ENCODE assay signal across 8 mouse cellular contexts in genomic region chr6:72655309-72656052, GRCm38 (mm10). TPM values are rescaled to one million over a fixed set of nuclear protein-coding genes. Genes with fewer than 3 reads are reported as not detected.
DNase-seq lines count a peak whose midpoint lies in the region; ATAC-seq and TF ChIP-seq lines count a peak whose summit lies in the region.

No protein-coding gene starts in this region.

- no peak for TF ChIP-seq CTCF in lung, postnatal 0 days (IDR thresholded peaks at IDR 0.05)

- 10% methylated on average over 20 of the region's 20 CpGs for WGBS in embryonic facial prominence, embryonic 13.5 days
- WGBS in heart, embryonic 12.5 days: 27% methylated on average over 20 of the region's 20 CpGs
- 33% methylated on average over 20 of the region's 20 CpGs for WGBS in lung, postnatal 0 days

- intact Hi-C loops in left cerebral cortex, postnatal 4 days (cut with DNase I): no loop called here

- peaks cover 91% of the 10 kb centered on the region for H3K4me1 ChIP-seq in embryonic facial prominence, embryonic 13.5 days
- H3K4me1 ChIP-seq in heart, embryonic 12.5 days (replicated peaks): peaks cover 39% of the 10 kb centered on the region
- peaks cover 31% of the 10 kb centered on the region for H3K4me1 ChIP-seq in lung, postnatal 0 days (ENCODE audit: insufficient read depth, low read depth, low read length)

- peak overlapping the region; percentile 97 for H3K27ac ChIP-seq in embryonic facial prominence, embryonic 13.5 days
- peak overlapping the region; percentile 91 for H3K27ac ChIP-seq in heart, embryonic 12.5 days (ENCODE audit: poor library complexity, severe bottlenecking)
- H3K27ac ChIP-seq in lung, postnatal 0 days (ENCODE audit: low read length): peak overlapping the region; percentile 82

- no peaks in the 10 kb centered on the region for H3K27me3 ChIP-seq in embryonic facial prominence, embryonic 13.5 days
- no peaks in the 10 kb centered on the region for H3K27me3 ChIP-seq in heart, embryonic 12.5 days (replicated peaks)
- H3K27me3 ChIP-seq in lung, postnatal 0 days (replicated peaks; ENCODE audit: insufficient read depth, low read length): no peaks in the 10 kb centered on the region

- peak overlapping the region; percentile 65 for H3K4me2 ChIP-seq in embryonic facial prominence, embryonic 13.5 days
- peak overlapping the region; percentile 70 for H3K4me2 ChIP-seq in heart, embryonic 12.5 days
- H3K4me2 ChIP-seq in lung, postnatal 0 days (replicated peaks; ENCODE audit: low read depth, low read length): peak overlapping the region; percentile 48

- TF ChIP-seq EP300 in lung, postnatal 0 days (IDR thresholded peaks at IDR 0.05): peak; percentile 71

- no peaks in the 10 kb centered on the region for H3K9me3 ChIP-seq in embryonic facial prominence, embryonic 13.5 days
- no peaks in the 10 kb centered on the region for H3K9me3 ChIP-seq in heart, embryonic 12.5 days (replicated peaks)
- H3K9me3 ChIP-seq in lung, postnatal 0 days (ENCODE audit: low read length): no peaks in the 10 kb centered on the region

- peak; percentile 89 for ATAC-seq in embryonic facial prominence, embryonic 13.5 days (ENCODE audit: insufficient number of reproducible peaks, insufficient read depth, low FRiP score, low TSS enrichment, low read depth)
- ATAC-seq in heart, embryonic 12.5 days (ENCODE audit: insufficient number of reproducible peaks, low FRiP score): peak; percentile 79
- peak; percentile 46 for ATAC-seq in lung, postnatal 0 days
- no peak for ATAC-seq in erythroid progenitor cell, adult 5-6 weeks (replicated peaks; ENCODE audit: low FRiP score, poor library complexity, severe bottlenecking)

- H3K9ac ChIP-seq in embryonic facial prominence, embryonic 13.5 days: peak overlapping the region; percentile 58
- H3K9ac ChIP-seq in heart, embryonic 12.5 days: peak overlapping the region; percentile 42; the same call in 1 of the 2 replicates
- H3K9ac ChIP-seq in lung, postnatal 0 days (replicated peaks; ENCODE audit: low read depth): no peak overlapping the region

- peak overlapping the region; percentile 35 for H3K4me3 ChIP-seq in embryonic facial prominence, embryonic 13.5 days
- H3K4me3 ChIP-seq in heart, embryonic 12.5 days: peak overlapping the region; percentile 43
- peak overlapping the region; percentile 19; the same call in 1 of the 2 replicates for H3K4me3 ChIP-seq in lung, postnatal 0 days (ENCODE audit: low read depth, low read length)

- H3K36me3 ChIP-seq in embryonic facial prominence, embryonic 13.5 days: no peaks in the 10 kb centered on the region
- no peaks in the 10 kb centered on the region for H3K36me3 ChIP-seq in heart, embryonic 12.5 days
- H3K36me3 ChIP-seq in lung, postnatal 0 days (ENCODE audit: insufficient read depth, low read length): no peaks in the 10 kb centered on the region

- peak; percentile 77 for DNase-seq in adrenal gland, adult 8-10 months
- DNase-seq in kidney, adult 9 months: peak; percentile 80
- peak; percentile 89 for DNase-seq in lung, postnatal 0 days (ENCODE audit: low spot score)
- peak; percentile 71 for DNase-seq in skeletal muscle tissue, adult 2 months (ENCODE audit: low read depth, low spot score)
- DNase-seq in left cerebral cortex, postnatal 4 days: no peak

RNA-seq across cellular contexts. Expression of gene Tgoln1, which starts 38.7 kb away (rescaled TPM):
- total RNA-seq in adrenal gland, adult 8-10 months (2022): 100 to 1,000 TPM; 238 to 271 (median 258) TPM
- 21.9 and 24.5 TPM in 2 replicates for polyA plus RNA-seq in embryonic facial prominence, embryonic 13.5 days (2015; fragmentation: Nextera tagmentation; extraction: Ambion mirVana)
- 27.5 and 27.9 TPM in 2 replicates for polyA plus RNA-seq in heart, embryonic 12.5 days (2016; fragmentation: Nextera tagmentation; extraction: Ambion mirVana)
- 120 and 155 TPM in 2 replicates for polyA plus RNA-seq in lung, postnatal 0 days (2015; fragmentation: Nextera tagmentation; extraction: Ambion mirVana)
- total RNA-seq in erythroid progenitor cell, adult 5-6 weeks (2015; ENCODE audit: low replicate concordance): 14.7 and 28.5 TPM in 2 replicates
- 21.9 and 23.5 TPM in 2 replicates for total RNA-seq in erythroid progenitor cell, adult 5-6 weeks (2017; ENCODE audit: low replicate concordance)
- 10 to 100 TPM; 29.7 to 30.3 TPM for total RNA-seq in left cerebral cortex, postnatal 4 days (2021)

RNA-seq across cellular contexts. Expression of gene Retsat, which starts 57.2 kb away (rescaled TPM):
- total RNA-seq in adrenal gland, adult 8-10 months (2022): 100 to 1,000 TPM; 269 to 371 (median 318) TPM
- polyA plus RNA-seq in embryonic facial prominence, embryonic 13.5 days (2015; fragmentation: Nextera tagmentation; extraction: Ambion mirVana): 12.6 and 14.1 TPM in 2 replicates
- polyA plus RNA-seq in heart, embryonic 12.5 days (2016; fragmentation: Nextera tagmentation; extraction: Ambion mirVana): 13.8 and 16.0 TPM in 2 replicates
- polyA plus RNA-seq in lung, postnatal 0 days (2015; fragmentation: Nextera tagmentation; extraction: Ambion mirVana): 38.9 and 42.7 TPM in 2 replicates
- 3.4 and 13.0 TPM in 2 replicates for total RNA-seq in erythroid progenitor cell, adult 5-6 weeks (2015; ENCODE audit: low replicate concordance)
- total RNA-seq in erythroid progenitor cell, adult 5-6 weeks (2017; ENCODE audit: low replicate concordance): 1.4 and 1.5 TPM in 2 replicates
- total RNA-seq in left cerebral cortex, postnatal 4 days (2021): 10 to 100 TPM; 16.3 to 20.3 TPM

RNA-seq across cellular contexts. Expression of gene Elmod3, which starts 57.3 kb away (rescaled TPM):
- 10 to 100 TPM; 19.9 to 35.5 (median 25.5) TPM for total RNA-seq in adrenal gland, adult 8-10 months (2022)
- 16.1 and 17.5 TPM in 2 replicates for polyA plus RNA-seq in embryonic facial prominence, embryonic 13.5 days (2015; fragmentation: Nextera tagmentation; extraction: Ambion mirVana)
- 12.6 and 13.2 TPM in 2 replicates for polyA plus RNA-seq in heart, embryonic 12.5 days (2016; fragmentation: Nextera tagmentation; extraction: Ambion mirVana)
- 15.9 and 19.7 TPM in 2 replicates for polyA plus RNA-seq in lung, postnatal 0 days (2015; fragmentation: Nextera tagmentation; extraction: Ambion mirVana)
- 5.0 and 5.9 TPM in 2 replicates for total RNA-seq in erythroid progenitor cell, adult 5-6 weeks (2015; ENCODE audit: low replicate concordance)
- total RNA-seq in erythroid progenitor cell, adult 5-6 weeks (2017; ENCODE audit: low replicate concordance): 0.13 and 2.5 TPM in 2 replicates
- 10 to 100 TPM; 11.9 to 12.1 TPM for total RNA-seq in left cerebral cortex, postnatal 4 days (2021)

Comparison
In these comparisons a context has a peak if more than half of its experiments do, and no peak if none do; other contexts are left out.
1. RNA of gene Tgoln1, which starts 38.7 kb away (total RNA-seq): 238 to 271 TPM in adrenal gland, adult 8-10 months; 29.7 to 30.3 TPM in left cerebral cortex, postnatal 4 days and 14.7 to 28.5 TPM in erythroid progenitor cell, adult 5-6 weeks; every median in the first group is over 4 times any median in the second.
2. RNA of gene Retsat, which starts 57.2 kb away (total RNA-seq): 269 to 371 TPM in adrenal gland, adult 8-10 months; 16.3 to 20.3 TPM in left cerebral cortex, postnatal 4 days and 1.4 to 13.0 TPM in erythroid progenitor cell, adult 5-6 weeks; every median in the first group is over 10 times any median in the second.
3. Peak in every context shown above with its lines, with median percentiles within 50 percentile points of each other: H3K27ac ChIP-seq, H3K4me2 ChIP-seq and H3K4me3 ChIP-seq.